Mouse (Mus musculus) CH12.LX (cell line): Measurements from ENCODE around the gene Dnah12. TPM values are rescaled to one million over a fixed set of nuclear protein-coding genes. Genes with fewer than 3 reads are reported as not detected.

Experiments used
- DNase-seq: peaks from one replicate; pipeline ENCODE4 v3.0.0-alpha.2; 2013; ENCODE audit errors: extremely low read depth
- H3K27ac ChIP-seq: 2 replicates; pipeline ENCODE4 v1.5.1; 2012; ENCODE audit warnings: low read depth, mild to moderate bottlenecking, control low read depth, moderate library complexity; ENCODE audit not compliant: insufficient read depth
- H3K27me3 ChIP-seq: replicated peaks from 2 replicates; pipeline ENCODE3; 2012; ENCODE audit warnings: inconsistent platforms
- H3K36me3 ChIP-seq, 2 experiments: replicated peaks in 1 of 2; 2 replicates each; pipeline versions ENCODE3 to v1.6.1; 2012; ENCODE audit warnings: inconsistent platforms in 1 of 2, low read length in 1 of 2, mild to moderate bottlenecking in 1 of 2, mixed read lengths in 1 of 2, moderate library complexity in 1 of 2; ENCODE audit not compliant: control insufficient read depth in 1 of 2, insufficient read depth in 1 of 2
- H3K4me1 ChIP-seq, 2 experiments: 2 replicates each; pipeline ENCODE4 v1.6.1; 2012; ENCODE audit warnings: inconsistent platforms in 1 of 2, moderate library complexity in 1 of 2; ENCODE audit not compliant: insufficient read depth in 2 of 2, control insufficient read depth in 1 of 2
- H3K4me2 ChIP-seq: 2 replicates; pipeline ENCODE4 v1.6.1; 2012; ENCODE audit warnings: low read depth, mild to moderate bottlenecking, control low read depth; ENCODE audit not compliant: poor library complexity, insufficient read depth, severe bottlenecking
- H3K4me3 ChIP-seq, 3 experiments: fragments of 150-350 bp in 1 of 3; sonication (generic) in 1 of 3; replicated peaks in 1 of 3; 2 replicates each; pipeline versions ENCODE3 to v1.5.1; 2011 to 2012; ENCODE audit warnings: low read depth in 2 of 3, low read length in 2 of 3, mild to moderate bottlenecking in 2 of 3, moderate library complexity in 2 of 3, control low read depth in 1 of 3, improper control_type of control experiment in 1 of 3, inconsistent platforms in 1 of 3, mixed read lengths in 1 of 3; ENCODE audit not compliant: poor library complexity in 1 of 3
- H3K79me2 ChIP-seq: replicated peaks from 2 replicates; pipeline ENCODE4 v1.6.1; 2012; ENCODE audit warnings: mild to moderate bottlenecking, moderate library complexity; ENCODE audit not compliant: control insufficient read depth, poor library complexity, insufficient read depth, severe bottlenecking; ENCODE audit errors: extremely low read depth
- H3K9ac ChIP-seq: 2 replicates; pipeline ENCODE4 v1.6.1; 2012; ENCODE audit warnings: low read depth, mild to moderate bottlenecking, control low read depth, moderate library complexity; ENCODE audit not compliant: insufficient read depth
- H3K9me3 ChIP-seq: replicated peaks from 2 replicates; pipeline ENCODE3; 2012; ENCODE audit warnings: low read length, inconsistent platforms, mixed read lengths
- CHD1 ChIP-seq: IDR thresholded peaks from 2 replicates; pipeline ENCODE4 v1.6.1; 2012; ENCODE audit warnings: low read depth, low read length, improper control_type of control experiment, inconsistent platforms
- CHD2 ChIP-seq: IDR thresholded peaks from 2 replicates; pipeline ENCODE4 v1.6.1; 2011; ENCODE audit warnings: low read length, improper control_type of control experiment
- CTCF ChIP-seq, 2 experiments: IDR thresholded peaks in 1 of 2; conservative IDR thresholded peaks in 1 of 2; 2 replicates each; pipeline ENCODE4 v1.5.1; 2011 to 2012; ENCODE audit warnings: low read depth in 2 of 2, low read length in 2 of 2, improper control_type of control experiment in 1 of 2, inconsistent platforms in 1 of 2, mild to moderate bottlenecking in 1 of 2, moderate library complexity in 1 of 2
- ELF1 ChIP-seq: IDR thresholded peaks from 2 replicates; pipeline ENCODE4 v1.6.1; 2014; ENCODE audit warnings: low read depth, mild to moderate bottlenecking, inconsistent platforms, low read length, improper control_type of control experiment
- EP300 ChIP-seq: IDR thresholded peaks from 2 replicates; pipeline ENCODE4 v1.6.1; 2011; ENCODE audit warnings: low read length, improper control_type of control experiment
- ETS1 ChIP-seq: conservative IDR thresholded peaks from 2 replicates; pipeline ENCODE4 v1.6.1; 2012; ENCODE audit warnings: low read depth, mild to moderate bottlenecking, inconsistent platforms, low read length, improper control_type of control experiment, moderate library complexity
- JUN ChIP-seq: IDR thresholded peaks from 2 replicates; pipeline ENCODE4 v1.6.1; 2011; ENCODE audit warnings: low read depth, mild to moderate bottlenecking, low read length, improper control_type of control experiment, moderate library complexity; ENCODE audit not compliant: insufficient read depth
- NELFE ChIP-seq: IDR thresholded peaks from 2 replicates; pipeline ENCODE4 v1.6.1; 2011; ENCODE audit warnings: low read depth, low read length, improper control_type of control experiment
- POLR2A ChIP-seq: IDR thresholded peaks from 2 replicates; pipeline ENCODE4 v1.6.1; 2011; ENCODE audit warnings: low read depth, mild to moderate bottlenecking, improper control_type of control experiment, low read length
- SMC3 ChIP-seq: IDR thresholded peaks from 2 replicates; pipeline ENCODE4 v1.6.1; 2011; ENCODE audit warnings: low read depth, low read length, improper control_type of control experiment
- TBP ChIP-seq: conservative IDR thresholded peaks from 2 replicates; pipeline ENCODE4 v1.6.1; 2011; ENCODE audit warnings: low read depth, low read length, improper control_type of control experiment
- UBTF ChIP-seq: IDR thresholded peaks from 2 replicates; pipeline ENCODE4 v1.6.1; 2012; ENCODE audit warnings: low read depth, mild to moderate bottlenecking, inconsistent platforms, low read length, improper control_type of control experiment, moderate library complexity
- USF1 ChIP-seq: IDR thresholded peaks from 2 replicates; pipeline ENCODE4 v1.6.1; 2014; ENCODE audit warnings: low read depth, mild to moderate bottlenecking, inconsistent platforms, low read length, improper control_type of control experiment
- USF2 ChIP-seq: conservative IDR thresholded peaks from 2 replicates; pipeline ENCODE4 v1.6.1; 2011; ENCODE audit warnings: low read depth, low read length, improper control_type of control experiment
- ZMIZ1 ChIP-seq: IDR thresholded peaks from 2 replicates; pipeline ENCODE4 v1.6.1; 2012; ENCODE audit warnings: low read depth, mild to moderate bottlenecking, inconsistent platforms, low read length, improper control_type of control experiment
- ZNF384 ChIP-seq: IDR thresholded peaks from 2 replicates; pipeline ENCODE4 v1.6.1; 2012; ENCODE audit warnings: low read depth, low read length, improper control_type of control experiment, inconsistent platforms
- dilution Hi-C: fragments of 300-500 bp; cut with MboI; formaldehyde crosslinking; loops from 2 replicates; pipeline ENCODE4 v1.14.3; 2020; ENCODE audit warnings: low sequenced_read_pairs; ENCODE audit not compliant: extremely low pct_unique_long_range_greater_than_20kb, extremely low pct_ligation_motif_present
- in situ Hi-C: fragments of 300-500 bp; cut with MboI; formaldehyde crosslinking; loops from 3 replicates; pipeline ENCODE4 v1.14.3; 2019; ENCODE audit warnings: low sequenced_read_pairs, low pct_ligation_motif_present, low pct_unique_long_range_greater_than_20kb, mixed read lengths
- polyA plus RNA-seq: library from polyadenylated mRNA; unstranded; fragments of >175 nt; gene quantifications from 2 replicates; pipeline ENCODE4 v1.2.1, GENCODE M21; 2012; ENCODE audit warnings: low read depth; ENCODE audit not compliant: insufficient read length
- total RNA-seq, 2 experiments: library from RNA; depleted of rRNA; stranded (reverse); fragments of 300-350 nt in 1 of 2; fragments of >200 nt in 1 of 2; gene quantifications; 2 replicates each; pipeline ENCODE4 v1.2.3; 2012 to 2014

The Dnah12 gene
- total and polyA plus RNA-seq, 3 experiments = 0.04 to 0.13 (median 0.04) TPM

- H3K4me1 ChIP-seq = peaks cover 0 to 7% of the 10 kb centered on the region in 2 experiments; a peak in 2 of 4 replicates
- no peaks in the 10 kb centered on the region for H3K36me3 ChIP-seq
- no peak for TF ChIP-seq ZNF384
- no peak for TF ChIP-seq CHD1
- TF ChIP-seq CHD2 = no peak
- TF ChIP-seq CTCF (conservative IDR thresholded peaks at IDR 0.05 in 1 of 2, IDR thresholded peaks at IDR 0.05 in 1 of 2; ENCODE audit: low read depth in 2 of 2, low read length in 2 of 2) = no peak
- no peak for TF ChIP-seq NELFE
- TF ChIP-seq JUN = no peak
- no peak for TF ChIP-seq USF1
- H3K27me3 ChIP-seq = no peaks in the 10 kb centered on the region
- in situ Hi-C loops = no loop called here
- H3K4me3 ChIP-seq = no peak overlapping the region
- peaks cover 2% of the 10 kb centered on the region for H3K9me3 ChIP-seq
- H3K79me2 ChIP-seq = no peaks in the 10 kb centered on the region
- no peak overlapping the region for H3K27ac ChIP-seq
- H3K4me2 ChIP-seq = no peak overlapping the region
- DNase-seq = no peak
- H3K9ac ChIP-seq = no peak overlapping the region
- dilution Hi-C loops = no loop called here
These were observed 165.9 kb downstream of the Dnah12 start for GRCm38 (mm10) chr14:26859024-26859423.

- H3K36me3 ChIP-seq = no peaks in the 10 kb centered on the region
- H3K9ac ChIP-seq = no peak overlapping the region
- no peaks in the 10 kb centered on the region for H3K9me3 ChIP-seq
- TF ChIP-seq USF2 (no peak), SMC3 (peak; percentile 34; the same call in 1 of the 2 replicates), ZMIZ1 (no peak), POLR2A (no peak), UBTF (no peak), ETS1 (no peak), CTCF (conservative IDR thresholded peaks at IDR 0.05 in 1 of 2, IDR thresholded peaks at IDR 0.05 in 1 of 2; ENCODE audit: low read depth in 2 of 2, low read length in 2 of 2) (peak in 1 of 2 experiments; percentile 51; a peak in 2 of 4 replicates), EP300 (no peak)
- no peaks in the 10 kb centered on the region for H3K27me3 ChIP-seq
- no peak overlapping the region for H3K4me2 ChIP-seq
- no peak overlapping the region for H3K27ac ChIP-seq
- peak; percentile 12 for DNase-seq
- peaks cover 3 to 4% of the 10 kb centered on the region in 2 experiments; a peak in 3 of 4 replicates for H3K4me1 ChIP-seq
- no peak overlapping the region for H3K4me3 ChIP-seq
- in situ Hi-C loops = no loop called here
- dilution Hi-C loops = no loop called here
- H3K79me2 ChIP-seq = no peaks in the 10 kb centered on the region
These were observed 174.3 kb downstream of the Dnah12 start for GRCm38 (mm10) chr14:26867356-26867755.

GRCm38 (mm10) chr14:26868299-26868698 is 175.2 kb downstream of the Dnah12 start:
- Histone ChIP-seq H3K9me3 (no peaks in the 10 kb centered on the region), H3K36me3 (no peaks in the 10 kb centered on the region), H3K4me3 (no peak overlapping the region), H3K27ac (no peak overlapping the region), H3K9ac (0 out of 2 replicates have a peak overlapping the region, but pooled peaks have one; percentile 18), H3K4me2 (no peak overlapping the region), H3K79me2 (no peaks in the 10 kb centered on the region), H3K27me3 (no peaks in the 10 kb centered on the region), H3K4me1 (peaks cover 3 to 4% of the 10 kb centered on the region in 2 experiments; a peak in 3 of 4 replicates)
- TF ChIP-seq ELF1 (no peak), TBP (peak; percentile 68; the same call in 1 of the 2 replicates), UBTF (0 out of 2 replicates have a peak, but pooled peaks have one; percentile 44)
- DNase-seq = no peak
- in situ Hi-C loops = no loop called here
- dilution Hi-C loops = no loop called here
